Mouse (Mus musculus) mammary gland, adult 2 months (tissue): ENCODE measurements around the gene Pxylp1. TPM values are rescaled to one million over a fixed set of nuclear protein-coding genes. Genes with fewer than 3 reads are reported as not detected.

Experiments
- polyA plus RNA-seq: library from polyadenylated mRNA; depleted of rRNA; stranded (reverse); fragments of >200 nt; gene quantifications from 2 replicates; pipeline ENCODE4 v1.2.3, GENCODE M21; 2012; ENCODE audit warnings: low replicate concordance; rRNA removed

Gene Pxylp1
- polyA plus RNA-seq: 9.7 and 11.8 TPM in 2 replicates

GRCm38 (mm10) chr9:96892546-96892945, at the start of gene Pxylp1:
Gene Pxylp1 (minus strand): TSS chr9:96892669.

Other genes with a start within 250 kb of the Pxylp1 start
- gene Zbtb38, start 139.8 kb downstream of the Pxylp1 start, polyA plus RNA-seq: 9.2 and 10.3 TPM in 2 replicates
- gene Spsb4, start 126.2 kb upstream of the Pxylp1 start, polyA plus RNA-seq: 1.0 and 1.1 TPM in 2 replicates
- 12.9 and 34.5 TPM in 2 replicates for gene Slc25a36, start 218.5 kb upstream of the Pxylp1 start, polyA plus RNA-seq